Mouse (Mus musculus) fibroblast of lung, adult 2 months (primary cell): ENCODE results near the gene Gm5615.

Experiments
- DNase-seq: peaks from one replicate; pipeline ENCODE4 v3.0.0-alpha.2; 2011; ENCODE audit warnings: low read depth

Gm5615 gene

GRCm38 (mm10) chr9:36541863-36542262 lies at the start of gene Gm5615:
Gene Gm5615, minus strand, starts transcription at chr9:36541963.
- DNase-seq = no peak

GRCm38 (mm10) chr9:36582535-36582934 lies 40.8 kb upstream of the Gm5615 start, which contains the start of gene Gm17689:
Gene Gm17689, minus strand, starts transcription at chr9:36582635.
- DNase-seq = no peak

GRCm38 (mm10) chr9:36504211-36504610 lies 37.6 kb downstream of the Gm5615 start:
- no peak for DNase-seq

- no peak for DNase-seq
Measured at GRCm38 (mm10) chr9:36495824-36496223, 45.9 kb downstream of the Gm5615 start.

- DNase-seq = no peak
Measured at GRCm38 (mm10) chr9:36494501-36495220, 47.1 kb downstream of the Gm5615 start.
